Mouse (Mus musculus) ES-E14 (cell line): ENCODE results near the gene Heatr3. TPM values are rescaled to one million over a fixed set of nuclear protein-coding genes. Genes with fewer than 3 reads are reported as not detected.

Experiments used
- DNase-seq: peaks from one replicate; pipeline ENCODE4 v3.0.0-alpha.2; 2013; ENCODE audit warnings: low read depth, low spot score
- H3K27ac ChIP-seq: 2 replicates; pipeline ENCODE4 v1.5.1; 2012; ENCODE audit warnings: low read depth, mild to moderate bottlenecking, low read length, moderate library complexity, mixed read lengths; ENCODE audit not compliant: poor library complexity, insufficient read depth, severe bottlenecking
- H3K36me3 ChIP-seq: 2 replicates; pipeline ENCODE4 v1.6.1; 2012; ENCODE audit warnings: mild to moderate bottlenecking, low read length, moderate library complexity, mixed read lengths; ENCODE audit not compliant: control insufficient read depth, poor library complexity, insufficient read depth, severe bottlenecking
- H3K4me1 ChIP-seq, 2 experiments: fragments of 150-350 bp in 1 of 2; sonication (generic) in 1 of 2; 2 replicates each; pipeline ENCODE4 v1.6.1; 2012; ENCODE audit warnings: low read length in 2 of 2, mild to moderate bottlenecking in 1 of 2, mixed read lengths in 1 of 2; ENCODE audit not compliant: control insufficient read depth in 2 of 2, insufficient read depth in 2 of 2, poor library complexity in 1 of 2
- H3K4me3 ChIP-seq, 2 experiments: fragments of 150-350 bp in 1 of 2; sonication (generic) in 1 of 2; 2 replicates each; pipeline ENCODE4 v1.5.1; 2012; ENCODE audit warnings: low read length in 2 of 2, low read depth in 1 of 2, mild to moderate bottlenecking in 1 of 2, mixed read lengths in 1 of 2; ENCODE audit not compliant: insufficient read depth in 1 of 2, poor library complexity in 1 of 2, severe bottlenecking in 1 of 2
- H3K9ac ChIP-seq: 2 replicates; pipeline ENCODE4 v1.6.1; 2012; ENCODE audit warnings: low read depth, mild to moderate bottlenecking, low read length, mixed read lengths; ENCODE audit not compliant: poor library complexity, insufficient read depth, severe bottlenecking
- H3K9me3 ChIP-seq: fragments of 150-350 bp; sonication (generic); 2 replicates; pipeline ENCODE4 v1.6.1; 2012; ENCODE audit warnings: low read depth, mild to moderate bottlenecking, low read length; ENCODE audit not compliant: control insufficient read depth, insufficient read depth
- CHD2 ChIP-seq: IDR thresholded peaks from 2 replicates; pipeline ENCODE4 v1.6.1; 2014; ENCODE audit warnings: mild to moderate bottlenecking, low read depth, low read length, inconsistent platforms
- HCFC1 ChIP-seq: IDR thresholded peaks from 2 replicates; pipeline ENCODE4 v1.6.1; 2012; ENCODE audit warnings: low read length, inconsistent platforms, borderline replicate concordance; ENCODE audit not compliant: insufficient read depth
- MAFK ChIP-seq: IDR thresholded peaks from 2 replicates; pipeline ENCODE4 v1.6.1; 2014; ENCODE audit warnings: mild to moderate bottlenecking, low read depth, low read length, inconsistent platforms; ENCODE audit not compliant: insufficient read depth
- ZC3H11A ChIP-seq: IDR thresholded peaks from 2 replicates; pipeline ENCODE4 v1.6.1; 2012; ENCODE audit warnings: low read depth, mild to moderate bottlenecking, inconsistent platforms, low read length, borderline replicate concordance
- ZNF384 ChIP-seq: IDR thresholded peaks from 2 replicates; pipeline ENCODE4 v1.6.1; 2012; ENCODE audit warnings: low read depth, low read length, inconsistent platforms
- in situ Hi-C, 2 experiments: fragments of 600-800 bp; cut with MboI; formaldehyde crosslinking; loops; one replicate each; pipeline ENCODE4 v1.15.1; 2025; ENCODE audit warnings: low sequenced_read_pairs in 2 of 2, inconsistent platforms in 1 of 2; ENCODE audit not compliant: unreplicated experiment in 2 of 2
- total RNA-seq: library from RNA; depleted of rRNA; stranded (reverse); fragments of 300-350 nt; gene quantifications from 2 replicates; pipeline ENCODE4 v1.2.3, GENCODE M21; 2012

The Heatr3 gene
- total RNA-seq, 1 experiment: 55.5 TPM

- H3K9me3 ChIP-seq: no peaks in the 10 kb centered on the region
- no peak for DNase-seq
- no peak overlapping the region for H3K4me3 ChIP-seq
- H3K4me1 ChIP-seq: no peaks in the 10 kb centered on the region
- no peaks in the 10 kb centered on the region for H3K36me3 ChIP-seq
- H3K27ac ChIP-seq: no peak overlapping the region
- in situ Hi-C loops: no loop called here
- no peak for TF ChIP-seq MAFK
- no peak for TF ChIP-seq ZNF384
- TF ChIP-seq ZC3H11A: no peak
- TF ChIP-seq CHD2: no peak
- TF ChIP-seq HCFC1: no peak
- no peak overlapping the region for H3K9ac ChIP-seq
These were observed 45.5 kb downstream of the Heatr3 start for GRCm38 (mm10) chr8:88183121-88183520.

- H3K4me1 ChIP-seq: no peaks in the 10 kb centered on the region
- H3K27ac ChIP-seq: no peak overlapping the region
- H3K9ac ChIP-seq: no peak overlapping the region
- no peak for TF ChIP-seq ZC3H11A
- TF ChIP-seq CHD2: no peak
- no peak for TF ChIP-seq MAFK
- TF ChIP-seq ZNF384: no peak
- TF ChIP-seq HCFC1: no peak
- H3K4me3 ChIP-seq: no peak overlapping the region
- in situ Hi-C loops: no loop called here
- H3K36me3 ChIP-seq: no peaks in the 10 kb centered on the region
- H3K9me3 ChIP-seq: no peaks in the 10 kb centered on the region
- DNase-seq: no peak
These were observed 47.3 kb downstream of the Heatr3 start for GRCm38 (mm10) chr8:88184914-88185313.

DNA sequence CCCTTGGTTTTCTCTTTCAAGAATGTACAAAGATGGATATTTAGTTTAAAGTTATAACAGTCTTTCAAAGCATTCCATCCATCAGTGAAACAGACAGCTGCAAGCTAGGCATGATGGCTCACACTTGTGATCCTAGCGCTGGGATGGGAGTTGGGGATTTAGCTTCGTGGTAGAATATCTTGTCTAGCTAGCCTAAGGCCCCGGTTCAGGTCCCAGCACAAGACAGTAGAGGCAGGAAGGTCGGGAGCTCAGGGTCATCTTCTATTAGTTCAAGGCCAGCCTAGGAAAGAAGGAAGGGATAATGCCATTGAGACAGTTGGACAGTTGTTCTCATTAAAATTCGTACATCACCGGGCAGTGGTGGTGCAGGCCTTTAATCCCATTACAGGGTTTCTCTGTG lies 48.1 kb downstream of the Heatr3 start:
- in situ Hi-C loops: no loop called here
- TF ChIP-seq MAFK: no peak
- TF ChIP-seq ZC3H11A: no peak
- TF ChIP-seq HCFC1: no peak
- no peak for TF ChIP-seq CHD2
- no peak for TF ChIP-seq ZNF384

GRCm38 (mm10) chr8:88197328-88197727 lies 59.7 kb downstream of the Heatr3 start:
- H3K9ac ChIP-seq: no peak overlapping the region
- TF ChIP-seq HCFC1 (no peak), ZNF384 (no peak), ZC3H11A (no peak), CHD2 (no peak), MAFK (no peak)
- in situ Hi-C loops: no loop called here
- H3K27ac ChIP-seq: no peak overlapping the region
- no peak for DNase-seq
- peaks cover 0 to 2% of the 10 kb centered on the region in 2 experiments; a peak in 1 of 4 replicates for H3K4me1 ChIP-seq
- no peaks in the 10 kb centered on the region for H3K9me3 ChIP-seq
- H3K4me3 ChIP-seq: no peak overlapping the region
- 0 out of 2 replicates have a peak, but pooled peaks cover 1% of the 10 kb centered on the region for H3K36me3 ChIP-seq

More for the DNA sequence above, 48.1 kb downstream of the Heatr3 start:
- no peaks in the 10 kb centered on the region for H3K9me3 ChIP-seq
- no peak overlapping the region for H3K4me3 ChIP-seq
- no peak overlapping the region for H3K9ac ChIP-seq
- H3K4me1 ChIP-seq: no peaks in the 10 kb centered on the region
- H3K27ac ChIP-seq: no peak overlapping the region
- no peaks in the 10 kb centered on the region for H3K36me3 ChIP-seq
- no peak for DNase-seq

- Histone ChIP-seq H3K9me3 (no peaks in the 10 kb centered on the region), H3K4me3 (peak overlapping the region; percentile 94 to 97), H3K9ac (peak overlapping the region; percentile 74), H3K36me3 (0 out of 2 replicates have a peak, but pooled peaks cover 1% of the 10 kb centered on the region), H3K27ac (no peak overlapping the region), H3K4me1 (peaks cover 0 to 2% of the 10 kb centered on the region in 2 experiments; a peak in 1 of 4 replicates)
- TF ChIP-seq HCFC1: no peak
- no peak for TF ChIP-seq MAFK
- no peak for TF ChIP-seq ZNF384
- no peak for TF ChIP-seq ZC3H11A
- no peak for TF ChIP-seq CHD2
- no peak for DNase-seq
- in situ Hi-C loops: no loop called here
These were observed 60.9 kb downstream of the Heatr3 start for GRCm38 (mm10) chr8:88198551-88198944.
